Mouse (Mus musculus) testis, adult 2 months (tissue): Measurements from ENCODE around the gene Tbc1d24. TPM values are rescaled to one million over a fixed set of nuclear protein-coding genes. Genes with fewer than 3 reads are reported as not detected.

ENCODE experiments used
- H3K27ac ChIP-seq: fragments of 200-500 bp; 2 replicates; pipeline ENCODE4 v1.5.1; 2012; ENCODE audit warnings: low read depth, low read length; ENCODE audit not compliant: control insufficient read depth, insufficient read depth
- H3K27me3 ChIP-seq: fragments of 200-500 bp; 2 replicates; pipeline ENCODE4 v1.6.1; 2012; ENCODE audit warnings: mild to moderate bottlenecking, low read length, moderate library complexity; ENCODE audit not compliant: control insufficient read depth, insufficient read depth
- H3K36me3 ChIP-seq: fragments of 200-500 bp; 2 replicates; pipeline ENCODE4 v1.6.1; 2012; ENCODE audit warnings: mild to moderate bottlenecking, low read length; ENCODE audit not compliant: control insufficient read depth, insufficient read depth
- H3K4me1 ChIP-seq: fragments of 200-500 bp; 2 replicates; pipeline ENCODE4 v1.6.1; 2012; ENCODE audit warnings: low read length; ENCODE audit not compliant: control insufficient read depth, insufficient read depth
- H3K4me3 ChIP-seq: fragments of 200-500 bp; 2 replicates; pipeline ENCODE4 v1.5.1; 2012; ENCODE audit warnings: low read depth, mild to moderate bottlenecking, low read length, moderate library complexity, mixed read lengths; ENCODE audit not compliant: control insufficient read depth
- CTCF ChIP-seq: fragments of 200-500 bp; IDR thresholded peaks from 2 replicates; pipeline ENCODE4 v1.5.1; 2012; ENCODE audit warnings: low read depth, mild to moderate bottlenecking, inconsistent platforms, low read length, moderate library complexity; ENCODE audit not compliant: control insufficient read depth, insufficient read depth, insufficient replicate concordance
- POLR2A ChIP-seq: fragments of 200-500 bp; IDR thresholded peaks from 2 replicates; pipeline ENCODE4 v1.6.1; 2012; ENCODE audit warnings: low read depth, mild to moderate bottlenecking, inconsistent platforms, low read length, moderate library complexity; ENCODE audit not compliant: control insufficient read depth
- polyA plus RNA-seq: library from polyadenylated mRNA; depleted of rRNA; stranded (reverse); fragments of >200 nt; gene quantifications from 2 replicates; pipeline ENCODE4 v1.2.3, GENCODE M21; 2012

Gene Tbc1d24
- polyA plus RNA-seq, 1 experiment = 9.5 TPM

DNA sequence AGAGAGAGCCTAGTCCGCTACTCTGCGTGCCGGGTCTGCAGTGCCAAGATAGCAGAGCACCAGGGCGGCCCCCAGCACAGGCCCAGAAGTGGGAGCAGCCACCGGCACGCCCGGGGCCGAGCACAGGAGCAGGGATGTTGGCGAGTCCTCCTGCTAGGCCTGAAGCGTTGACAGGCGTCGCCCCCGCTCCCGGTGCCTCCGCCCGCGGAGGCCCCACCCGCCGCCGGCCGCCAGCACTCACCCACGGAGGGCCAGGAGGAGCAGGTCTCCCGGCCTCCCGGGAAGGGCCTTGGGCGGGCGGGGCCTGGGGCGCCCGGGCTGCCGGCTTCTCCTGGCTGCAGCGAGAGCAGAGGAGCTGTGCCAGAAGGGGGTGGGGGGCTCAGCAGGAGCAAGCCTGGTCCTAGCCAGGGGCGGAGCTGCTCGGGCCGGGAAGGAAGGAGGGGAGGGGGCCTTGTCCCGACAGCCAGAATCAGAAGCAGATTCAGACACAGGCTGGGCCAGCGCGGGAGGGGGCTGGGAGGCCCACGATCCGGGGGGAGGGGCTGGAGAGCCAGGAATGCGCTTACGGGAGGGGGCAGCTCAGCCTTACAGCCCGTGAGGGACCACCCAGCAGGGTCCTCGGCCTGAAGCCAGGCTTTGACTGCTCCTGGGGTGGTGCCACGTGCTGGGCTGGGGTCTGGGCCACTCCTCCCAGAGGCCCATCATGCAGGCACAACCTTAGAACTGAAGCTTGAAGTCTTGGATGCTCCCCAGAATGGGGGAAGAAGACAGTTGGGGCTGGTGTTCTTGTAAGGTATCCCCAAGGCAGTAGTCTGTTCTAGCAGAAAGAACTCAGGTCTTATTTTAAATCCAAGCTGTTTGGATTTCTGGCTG is 3.9 kb upstream of the Tbc1d24 start, which contains the start of gene Ntn3:
Gene Ntn3 (minus strand): TSS at position 489 of the 873 bp plus-strand sequence.
- no peak within 1 kb of the TSS for H3K27ac ChIP-seq
- no peaks in the 10 kb centered on the region for H3K27me3 ChIP-seq
- no peaks in the 10 kb centered on the region for H3K36me3 ChIP-seq
- 0 out of 2 replicates have a peak, but pooled peaks have one; percentile 16 for TF ChIP-seq POLR2A
- TF ChIP-seq CTCF = no peak
- H3K4me1 ChIP-seq = peaks cover 53% of the 10 kb centered on the region
- H3K4me3 ChIP-seq = peak within 1 kb of the TSS; percentile 67

DNA sequence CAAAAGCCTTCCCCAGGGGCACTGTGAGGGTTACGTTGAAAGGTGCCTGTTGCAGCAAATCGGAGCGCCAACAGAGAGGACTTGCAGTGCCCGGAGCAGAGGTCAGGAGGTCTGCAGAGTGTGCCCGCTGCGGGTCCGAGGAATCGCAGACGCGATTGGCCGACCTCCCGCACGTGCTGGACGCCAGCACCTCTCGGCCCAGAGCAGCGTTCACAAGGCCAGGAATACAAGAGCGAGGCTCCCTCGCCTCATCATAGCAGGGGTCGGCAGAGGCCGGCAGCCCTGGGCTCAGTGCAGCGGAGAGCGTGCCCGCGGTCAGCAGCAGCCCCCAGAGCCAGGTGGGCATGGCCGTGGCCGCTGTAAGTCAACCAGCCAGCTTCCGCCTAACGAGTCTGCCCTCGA is 3.3 kb upstream of the Tbc1d24 start:
- H3K27me3 ChIP-seq = no peaks in the 10 kb centered on the region
- no peaks in the 10 kb centered on the region for H3K36me3 ChIP-seq
- peak overlapping the region; percentile 67 for H3K4me3 ChIP-seq
- H3K4me1 ChIP-seq = peaks cover 53% of the 10 kb centered on the region
- TF ChIP-seq CTCF (no peak), POLR2A (no peak)
- no peak overlapping the region for H3K27ac ChIP-seq

DNA sequence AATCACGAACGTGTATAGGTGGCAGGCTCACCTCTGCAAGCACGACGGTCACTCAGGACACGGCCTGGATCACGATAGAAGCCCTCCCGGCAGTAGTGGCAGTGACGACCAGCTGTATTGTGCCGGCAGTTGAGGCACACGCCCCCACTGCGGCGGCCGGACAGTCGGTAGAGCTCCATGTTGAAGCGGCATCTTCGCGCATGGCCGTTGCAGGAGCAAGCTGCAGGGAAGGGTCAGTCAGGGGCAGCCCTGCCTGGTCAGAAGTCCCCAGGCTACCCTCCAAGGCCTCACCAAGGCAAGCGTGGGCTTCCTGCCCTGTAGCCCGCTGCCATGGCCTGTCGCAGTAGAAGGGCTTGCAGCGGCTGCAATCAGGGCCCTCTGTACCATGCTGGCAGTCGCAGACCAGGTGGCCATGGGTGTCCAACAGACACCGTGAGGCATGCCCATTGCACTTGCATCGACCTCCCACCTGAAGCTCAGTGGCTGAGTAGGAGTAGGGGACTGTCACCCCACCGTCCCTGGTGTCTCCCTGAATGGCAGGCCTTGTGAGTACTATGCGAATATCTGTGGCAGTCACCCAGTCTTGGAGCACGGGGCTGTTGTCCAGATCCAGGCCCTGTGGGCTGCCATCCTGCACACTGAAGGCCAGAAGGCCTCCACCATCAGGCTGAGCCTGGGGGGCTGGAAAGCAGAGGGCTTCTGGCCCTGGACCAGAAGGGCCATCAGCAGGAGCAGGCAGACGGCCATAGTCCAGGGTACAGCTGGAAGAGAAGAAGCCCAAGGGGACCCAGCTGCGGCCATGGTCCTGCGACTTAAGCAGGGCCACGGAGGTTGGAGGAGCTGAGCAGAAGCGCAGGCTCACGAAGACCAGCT is 2.6 kb upstream of the Tbc1d24 start:
- TF ChIP-seq CTCF = no peak
- TF ChIP-seq POLR2A = no peak
- H3K36me3 ChIP-seq = no peaks in the 10 kb centered on the region
- H3K27me3 ChIP-seq = no peaks in the 10 kb centered on the region
- H3K4me3 ChIP-seq = no peak overlapping the region; the same call in 1 of the 2 replicates
- H3K27ac ChIP-seq = no peak overlapping the region
- H3K4me1 ChIP-seq = peaks cover 53% of the 10 kb centered on the region

DNA sequence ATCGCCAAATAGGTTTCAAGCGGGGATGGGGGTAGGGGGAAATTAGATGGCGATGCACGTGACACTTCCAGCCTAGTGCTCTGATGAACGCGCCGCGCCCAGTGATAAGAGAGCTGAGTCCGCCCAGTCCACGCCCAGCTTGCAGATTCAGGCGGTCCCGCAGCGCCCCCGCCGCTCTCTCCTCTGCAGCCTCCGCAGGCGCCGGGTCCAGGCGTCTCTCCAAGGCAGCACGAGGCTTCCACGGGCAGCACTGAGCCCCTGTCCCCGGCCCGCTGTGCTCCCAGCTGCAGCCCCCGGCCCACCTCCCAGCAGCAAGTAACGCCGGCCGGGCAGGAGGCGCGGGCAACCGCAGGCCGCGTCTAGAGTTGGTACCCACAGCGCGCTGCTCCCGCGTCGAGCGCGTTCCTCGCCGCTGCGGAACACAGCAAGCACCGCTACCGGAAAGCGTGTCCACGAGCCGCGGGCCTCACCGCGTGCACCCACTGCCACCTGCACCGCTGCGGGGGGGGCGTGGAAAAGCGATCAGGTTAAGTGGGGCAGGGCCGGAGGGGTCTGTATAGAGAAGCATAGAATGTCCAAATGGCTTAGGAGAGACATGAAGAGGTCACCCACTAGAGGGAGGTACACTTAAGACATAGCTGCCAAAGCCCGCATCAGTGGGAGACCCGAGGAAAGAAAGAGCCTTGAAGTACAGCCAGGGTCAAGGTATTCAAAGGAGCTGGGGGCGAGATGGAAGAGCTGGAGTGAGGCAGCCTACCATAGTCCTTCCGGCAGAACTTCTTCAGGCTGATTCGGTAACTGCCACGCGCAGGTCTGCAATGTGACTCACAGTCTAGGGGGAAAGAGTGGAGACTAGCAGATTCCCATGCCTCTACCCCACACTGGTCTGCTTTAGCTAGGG is 1.3 kb upstream of the Tbc1d24 start:
- TF ChIP-seq POLR2A = no peak
- TF ChIP-seq CTCF = no peak
- H3K27ac ChIP-seq = no peak overlapping the region
- no peaks in the 10 kb centered on the region for H3K36me3 ChIP-seq
- no peaks in the 10 kb centered on the region for H3K27me3 ChIP-seq
- peak overlapping the region; percentile 84 for H3K4me3 ChIP-seq
- peaks cover 47% of the 10 kb centered on the region for H3K4me1 ChIP-seq

DNA sequence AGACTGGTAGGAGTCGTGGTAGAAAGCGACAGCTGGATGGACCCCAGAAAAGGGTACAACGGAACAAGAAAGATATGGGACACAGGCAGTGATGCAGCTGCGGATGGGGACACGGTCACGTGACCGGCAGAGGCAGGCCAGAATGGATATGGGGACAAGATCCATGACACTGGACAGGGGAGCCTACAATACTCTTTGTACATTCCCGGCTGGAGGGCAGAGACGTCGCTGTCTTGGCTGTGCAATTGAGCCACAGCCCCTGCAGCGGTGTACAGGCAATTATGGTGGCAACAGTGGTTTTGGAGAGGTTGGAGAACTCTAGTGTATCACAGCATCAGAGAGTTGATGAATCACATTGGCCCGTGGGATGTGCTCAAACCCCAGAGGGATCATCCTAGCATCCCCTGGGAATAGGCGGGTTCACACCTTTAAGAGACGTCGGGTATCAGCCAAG is 573 bp upstream of the Tbc1d24 start:
- peaks cover 47% of the 10 kb centered on the region for H3K4me1 ChIP-seq
- peak overlapping the region; percentile 84 for H3K4me3 ChIP-seq
- no peak for TF ChIP-seq POLR2A
- no peak for TF ChIP-seq CTCF
- no peaks in the 10 kb centered on the region for H3K27me3 ChIP-seq
- peak overlapping the region; percentile 10; the same call in 1 of the 2 replicates for H3K27ac ChIP-seq
- no peaks in the 10 kb centered on the region for H3K36me3 ChIP-seq

DNA sequence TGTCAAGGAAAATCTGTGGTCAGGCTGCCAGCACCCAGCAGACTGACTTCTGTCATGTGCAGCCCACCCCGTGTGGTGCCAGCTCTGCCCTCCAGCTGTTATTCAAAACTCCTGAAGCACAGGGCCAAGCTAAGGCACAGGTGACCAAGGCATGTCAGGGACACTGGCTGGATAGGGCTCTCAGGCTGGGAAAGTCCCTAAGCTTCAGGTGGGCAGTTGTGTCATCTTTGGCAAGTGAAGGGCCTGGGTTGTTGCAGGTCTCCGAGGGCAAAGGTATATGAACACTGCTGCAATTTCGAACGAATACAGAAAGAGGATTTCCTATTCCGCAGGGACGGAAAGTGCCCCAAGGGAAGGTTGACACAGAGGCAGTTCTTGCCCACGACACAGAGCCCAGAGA is 516 bp downstream of the Tbc1d24 start:
- Histone ChIP-seq H3K4me1 (peaks cover 47% of the 10 kb centered on the region), H3K27ac (peak overlapping the region; percentile 15; the same call in 1 of the 2 replicates), H3K36me3 (no peaks in the 10 kb centered on the region), H3K27me3 (no peaks in the 10 kb centered on the region), H3K4me3 (peak overlapping the region; percentile 84)
- TF ChIP-seq POLR2A = peak; percentile 1; the same call in 1 of the 2 replicates
- no peak for TF ChIP-seq CTCF
